Mouse (Mus musculus) thymus, adult 2 months (tissue): Measurements from ENCODE around the gene Dnpep. TPM values are rescaled to one million over a fixed set of nuclear protein-coding genes. Genes with fewer than 3 reads are reported as not detected.

Source experiments
- DNase-seq: peaks from one replicate; pipeline ENCODE4 v3.0.0; 2021
- H3K27ac ChIP-seq: fragments of 200-500 bp; 2 replicates; pipeline ENCODE4 v1.5.1; 2012; ENCODE audit warnings: low read length, control low read depth; ENCODE audit not compliant: control insufficient read depth, insufficient read depth
- H3K27me3 ChIP-seq: fragments of 200-500 bp; 2 replicates; pipeline ENCODE4 v1.6.1; 2012; ENCODE audit warnings: mild to moderate bottlenecking, low read length, moderate library complexity, mixed read lengths; ENCODE audit not compliant: control insufficient read depth, insufficient read depth
- H3K36me3 ChIP-seq: fragments of 200-500 bp; 2 replicates; pipeline ENCODE4 v1.6.1; 2012; ENCODE audit warnings: mild to moderate bottlenecking, low read length, moderate library complexity; ENCODE audit not compliant: control insufficient read depth, insufficient read depth
- H3K4me1 ChIP-seq: fragments of 200-500 bp; replicated peaks from 2 replicates; pipeline ENCODE4 v1.6.1; 2012; ENCODE audit warnings: low read length; ENCODE audit not compliant: control insufficient read depth, insufficient read depth
- H3K4me3 ChIP-seq: fragments of 200-500 bp; 2 replicates; pipeline ENCODE4 v1.5.1; 2012; ENCODE audit warnings: mild to moderate bottlenecking, low read length, control low read depth, moderate library complexity; ENCODE audit not compliant: control insufficient read depth, insufficient read depth
- CTCF ChIP-seq: fragments of 200-500 bp; IDR thresholded peaks from 2 replicates; pipeline ENCODE4 v1.5.1; 2012; ENCODE audit warnings: mild to moderate bottlenecking, control low read depth, low read length, moderate library complexity, borderline replicate concordance; ENCODE audit not compliant: control insufficient read depth, poor library complexity, insufficient read depth; ENCODE audit errors: extremely low read depth
- POLR2A ChIP-seq: fragments of 200-500 bp; IDR thresholded peaks from 2 replicates; pipeline ENCODE4 v1.6.1; 2012; ENCODE audit warnings: mild to moderate bottlenecking, low read length, control low read depth, moderate library complexity; ENCODE audit not compliant: control insufficient read depth, poor library complexity, insufficient read depth; ENCODE audit errors: extremely low read depth
- WGBS: fragments of 180-500 bp; shearing (Covaris S2); methylation state at CpG from one replicate; pipeline ENCODE4 v1.1.7; 2018; 5-methylcytosine and 5-hydroxymethylcytosine counted together
- polyA plus RNA-seq: library from polyadenylated mRNA; depleted of rRNA; stranded (reverse); fragments of >200 nt; gene quantifications from 2 replicates; pipeline ENCODE4 v1.2.3, GENCODE M21; 2012

Dnpep gene
- polyA plus RNA-seq, 1 experiment, result 132 TPM

DNA sequence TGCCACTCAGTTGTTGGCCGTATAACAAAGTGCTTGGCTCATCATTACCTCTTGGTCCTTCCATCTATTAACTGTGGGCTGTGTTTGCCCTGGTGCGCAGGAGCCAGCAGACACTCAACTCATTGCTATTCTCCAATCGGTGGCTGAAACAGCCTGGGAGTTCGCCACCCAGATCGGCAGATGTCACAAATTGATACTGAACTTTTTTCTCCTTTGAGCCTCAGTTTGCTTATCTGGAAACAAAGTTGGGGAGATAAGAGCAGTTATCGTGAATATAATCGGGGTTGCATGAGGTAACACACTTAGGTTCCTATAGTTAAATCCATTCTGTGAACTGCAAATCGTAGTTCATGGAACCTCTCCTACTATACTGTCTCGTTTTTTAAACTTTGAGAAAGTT, 19.3 kb upstream of the Dnpep start:
- DNase-seq, result no peak
- Histone ChIP-seq H3K36me3 (no peaks in the 10 kb centered on the region), H3K27me3 (no peaks in the 10 kb centered on the region), H3K4me1 (no peaks in the 10 kb centered on the region), H3K27ac (no peak overlapping the region), H3K4me3 (no peak overlapping the region)
- TF ChIP-seq POLR2A, result no peak
- TF ChIP-seq CTCF, result no peak
- 90% methylated on average over 9 of the region's 9 CpGs for WGBS

- H3K4me3 ChIP-seq, result no peak overlapping the region
- H3K27me3 ChIP-seq, result no peaks in the 10 kb centered on the region
- TF ChIP-seq CTCF (no peak), POLR2A (no peak)
- no peak for DNase-seq
- H3K4me1 ChIP-seq, result no peaks in the 10 kb centered on the region
- no peak overlapping the region for H3K27ac ChIP-seq
- H3K36me3 ChIP-seq, result no peaks in the 10 kb centered on the region
- 94% methylated on average over 3 of the region's 3 CpGs for WGBS
Measured at GRCm38 (mm10) chr1:75336461-75336860, 18.7 kb upstream of the Dnpep start.

DNA sequence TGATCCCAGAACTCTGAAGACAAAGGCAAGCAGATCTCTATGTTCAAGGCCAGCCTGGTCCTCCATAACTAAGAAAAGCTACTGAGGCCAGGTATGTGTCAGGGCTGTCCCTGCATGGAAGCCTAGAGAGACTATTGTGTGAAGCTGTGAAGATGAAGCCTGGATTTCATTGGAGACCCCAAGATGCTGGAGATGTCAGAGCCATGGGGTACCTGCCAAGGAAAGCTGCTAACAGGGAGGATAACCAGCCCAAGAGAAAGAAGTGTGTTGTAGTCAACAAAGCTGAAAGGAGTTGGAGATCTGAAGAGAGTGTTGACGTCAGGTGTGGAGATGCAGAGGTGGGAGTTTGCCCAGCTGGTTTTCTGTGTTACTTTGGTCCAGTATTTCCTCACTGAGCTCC, 13.5 kb upstream of the Dnpep start:
- Histone ChIP-seq H3K36me3 (no peaks in the 10 kb centered on the region), H3K27me3 (no peaks in the 10 kb centered on the region), H3K4me3 (no peak overlapping the region), H3K27ac (no peak overlapping the region), H3K4me1 (no peaks in the 10 kb centered on the region)
- WGBS, result 80% methylated on average over 1 of the region's 1 CpGs
- TF ChIP-seq CTCF (no peak), POLR2A (no peak)
- no peak for DNase-seq

DNA sequence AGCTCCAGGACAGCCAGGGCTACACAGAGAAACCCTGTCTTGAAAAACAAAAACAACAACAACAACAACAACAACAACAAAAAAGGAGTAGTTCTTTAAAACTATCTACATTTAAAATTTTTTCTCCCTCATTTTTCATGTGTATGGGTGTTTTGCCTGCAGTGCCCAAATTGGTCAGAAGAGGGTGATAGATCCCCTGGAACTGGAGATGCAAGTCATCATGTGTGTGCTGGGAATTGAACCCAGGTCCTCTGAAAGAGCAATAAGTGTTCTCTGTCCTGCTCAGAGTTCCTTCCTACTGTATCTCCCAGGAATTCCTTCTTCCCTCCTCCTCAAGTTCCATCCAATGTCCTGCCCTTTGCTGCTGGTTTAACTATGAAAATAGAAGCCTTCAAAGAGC, 9.7 kb upstream of the Dnpep start:
- TF ChIP-seq CTCF (no peak), POLR2A (no peak)
- H3K4me1 ChIP-seq, result no peaks in the 10 kb centered on the region
- no peak for DNase-seq
- no peaks in the 10 kb centered on the region for H3K36me3 ChIP-seq
- no peak overlapping the region for H3K4me3 ChIP-seq
- no peak overlapping the region for H3K27ac ChIP-seq
- no peaks in the 10 kb centered on the region for H3K27me3 ChIP-seq

GRCm38 (mm10) chr1:75319166-75319565, 1.4 kb upstream of the Dnpep start:
- H3K4me3 ChIP-seq, result no peak overlapping the region
- no peak overlapping the region for H3K27ac ChIP-seq
- 94% methylated on average over 10 of the region's 10 CpGs for WGBS
- H3K27me3 ChIP-seq, result no peaks in the 10 kb centered on the region
- no peak for DNase-seq
- no peaks in the 10 kb centered on the region for H3K36me3 ChIP-seq
- H3K4me1 ChIP-seq, result peaks cover 8% of the 10 kb centered on the region
- TF ChIP-seq CTCF, result no peak
- no peak for TF ChIP-seq POLR2A

- no peaks in the 10 kb centered on the region for H3K36me3 ChIP-seq
- H3K27me3 ChIP-seq, result no peaks in the 10 kb centered on the region
- H3K4me1 ChIP-seq, result peaks cover 8% of the 10 kb centered on the region
- no peak overlapping the region for H3K4me3 ChIP-seq
- TF ChIP-seq POLR2A (no peak), CTCF (no peak)
- DNase-seq, result no peak
- no peak overlapping the region for H3K27ac ChIP-seq
- 97% methylated on average over 4 of the region's 4 CpGs for WGBS
Measured at GRCm38 (mm10) chr1:75318736-75319135, 946 bp upstream of the Dnpep start.

DNA sequence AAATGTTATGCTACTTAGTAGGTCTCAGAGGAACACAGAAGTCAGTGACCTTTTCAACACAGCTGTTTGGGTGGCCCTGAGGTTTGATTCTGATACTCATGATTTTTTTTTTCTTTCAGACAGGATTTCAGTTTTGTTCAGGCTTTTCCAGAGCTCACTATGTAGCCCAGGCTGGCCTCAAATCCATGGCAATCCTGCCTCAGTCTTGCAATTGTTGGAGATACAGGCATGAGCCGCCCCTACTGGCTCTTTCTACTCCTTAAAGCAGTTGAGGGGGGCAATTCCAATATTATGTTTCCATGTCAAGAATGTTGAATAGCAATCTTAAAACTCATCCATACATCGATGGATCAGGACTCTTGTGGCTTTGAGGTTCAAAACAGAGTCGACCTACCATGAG, 511 bp upstream of the Dnpep start:
- 73% methylated on average over 3 of the region's 3 CpGs for WGBS
- peak; percentile 13 for DNase-seq
- TF ChIP-seq CTCF (no peak), POLR2A (no peak)
- Histone ChIP-seq H3K27ac (no peak overlapping the region), H3K27me3 (no peaks in the 10 kb centered on the region), H3K4me1 (peaks cover 8% of the 10 kb centered on the region), H3K4me3 (no peak overlapping the region), H3K36me3 (no peaks in the 10 kb centered on the region)

GRCm38 (mm10) chr1:75316861-75317240, 939 bp downstream of the Dnpep start:
- DNase-seq, result no peak
- under 1% methylated on average over 20 of the region's 20 CpGs for WGBS
- no peak for TF ChIP-seq CTCF
- TF ChIP-seq POLR2A, result peak; percentile 30; the same call in 1 of the 2 replicates

More at GRCm38 (mm10) chr1:75316861-75317240, 939 bp downstream of the Dnpep start:
- Histone ChIP-seq H3K27me3 (no peaks in the 10 kb centered on the region), H3K4me1 (peaks cover 8% of the 10 kb centered on the region), H3K36me3 (no peaks in the 10 kb centered on the region; the same call in 1 of the 2 replicates), H3K4me3 (peak overlapping the region; percentile 68), H3K27ac (peak overlapping the region; percentile 69)
